Mouse (Mus musculus) left cerebral cortex, postnatal 4 days (tissue): ENCODE data around the gene Hamp. TPM values are rescaled to one million over a fixed set of nuclear protein-coding genes. Genes with fewer than 3 reads are reported as not detected.
"Not testable (repeated sequence)": the region's sequence is repeated elsewhere in the genome, so short reads cannot be mapped to it uniquely, and the experiment has no call there.

ENCODE experiments used
- DNase-seq: peaks from one replicate; pipeline ENCODE4 v3.0.0-alpha.2; 2022
- intact Hi-C: fragments of 180-260 bp; cut with DNase I; formaldehyde crosslinking; loops from one replicate; pipeline ENCODE4 v1.15.1; 2025
- total RNA-seq, 2 experiments: library from RNA; stranded (reverse); gene quantifications; 2 replicates each; pipeline ENCODE4 v1.2.3; 2021

Gene Hamp
- total RNA-seq, 2 experiments from 2014 or later: not detected

DNA sequence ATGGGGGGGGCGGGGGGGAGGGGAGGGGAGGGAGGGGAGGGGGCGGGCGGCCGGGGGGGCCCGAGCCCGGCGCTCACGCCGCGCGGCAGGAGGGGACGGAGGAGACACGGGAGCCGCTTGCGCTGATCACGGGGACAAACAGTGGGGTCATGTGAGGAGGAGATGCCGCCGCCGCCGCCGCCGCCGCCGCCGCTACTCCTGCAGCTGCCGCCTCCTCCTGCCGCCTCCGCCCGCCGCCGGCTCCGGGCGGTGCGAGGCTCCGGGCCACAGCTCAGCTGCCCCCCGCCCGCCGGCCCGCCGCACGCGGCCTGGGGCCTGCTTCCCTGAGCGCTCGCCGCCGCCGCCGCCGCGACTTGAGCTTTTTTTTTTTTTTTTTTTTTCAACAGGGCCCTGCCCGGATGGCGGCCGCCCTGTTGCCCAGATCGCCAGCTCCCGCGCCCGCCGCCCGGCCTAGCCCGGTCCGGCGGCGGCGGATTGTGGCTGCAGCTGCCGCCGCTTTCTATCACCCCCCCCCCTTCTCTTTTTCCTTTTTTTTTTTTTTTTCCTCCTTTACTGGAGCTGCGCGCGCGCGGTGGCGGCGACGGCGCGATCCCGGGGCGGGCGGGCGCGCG is 13.0 kb upstream of the Hamp start, which contains the start of gene Usf2:
Gene Usf2, minus strand, starts transcription at position 48 of the 611 bp plus-strand sequence.
- intact Hi-C loops: no loop called here
- peak; percentile 85 for DNase-seq

DNA sequence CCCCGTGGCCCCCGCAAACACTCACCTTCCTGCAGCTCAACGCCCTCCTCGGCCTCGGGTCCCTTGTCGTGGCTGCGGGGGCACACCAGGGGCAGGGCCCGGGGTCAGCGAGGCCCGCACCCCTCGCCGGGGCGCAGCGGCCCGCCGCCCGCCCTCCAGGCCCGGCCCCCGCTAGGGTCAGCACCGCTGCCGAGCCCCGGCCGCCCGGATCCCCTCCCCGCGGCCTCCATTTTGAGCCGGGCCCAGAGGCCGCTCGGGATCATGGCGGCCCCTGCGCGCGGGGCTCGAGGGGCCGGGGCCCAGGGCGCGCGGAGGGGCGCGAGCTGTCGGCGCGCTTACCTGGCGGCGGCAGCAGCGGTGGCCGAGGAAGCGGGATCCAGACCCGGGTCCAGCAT is 12.5 kb upstream of the Hamp start:
- peak; percentile 40 for DNase-seq
- intact Hi-C loops: no loop called here

DNA sequence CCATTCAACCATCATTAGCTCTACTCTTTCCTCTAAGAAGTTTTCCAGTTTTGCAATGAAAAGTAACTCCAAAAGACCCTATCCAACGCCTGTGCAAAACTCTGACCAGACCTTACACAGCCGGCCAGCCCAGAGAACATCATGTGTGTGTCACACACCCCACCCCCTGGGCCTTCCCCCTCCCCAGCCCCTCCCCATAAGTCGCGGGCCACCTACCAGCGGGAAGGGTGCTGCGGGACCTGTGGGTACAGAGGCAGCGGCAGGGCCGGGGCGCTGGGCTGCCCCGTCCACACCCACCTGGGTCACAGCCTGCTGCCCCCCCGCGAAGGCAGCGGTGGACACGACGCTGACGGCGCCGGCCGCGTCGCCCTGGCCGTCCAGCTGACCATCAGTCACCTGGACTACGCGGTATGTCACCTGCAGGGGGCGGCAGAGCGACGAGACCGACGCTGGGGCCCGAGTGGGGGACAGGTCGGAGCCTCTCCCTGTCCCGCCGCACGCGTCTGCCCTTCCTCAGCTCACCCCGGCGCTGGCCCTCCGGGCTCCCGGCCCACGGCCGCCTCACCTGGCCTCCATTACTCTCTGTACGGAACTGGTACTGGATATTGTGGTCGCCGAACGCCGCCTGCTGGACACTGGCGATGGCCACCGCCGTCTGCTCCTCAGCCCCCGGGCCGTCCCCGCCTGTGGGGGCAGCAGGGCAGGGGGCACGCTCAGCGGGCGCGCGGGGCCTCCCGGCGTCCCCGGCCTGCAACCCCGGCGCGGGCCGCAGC is 11.9 kb upstream of the Hamp start:
- intact Hi-C loops: no loop called here
- peak; percentile 92 for DNase-seq

DNA sequence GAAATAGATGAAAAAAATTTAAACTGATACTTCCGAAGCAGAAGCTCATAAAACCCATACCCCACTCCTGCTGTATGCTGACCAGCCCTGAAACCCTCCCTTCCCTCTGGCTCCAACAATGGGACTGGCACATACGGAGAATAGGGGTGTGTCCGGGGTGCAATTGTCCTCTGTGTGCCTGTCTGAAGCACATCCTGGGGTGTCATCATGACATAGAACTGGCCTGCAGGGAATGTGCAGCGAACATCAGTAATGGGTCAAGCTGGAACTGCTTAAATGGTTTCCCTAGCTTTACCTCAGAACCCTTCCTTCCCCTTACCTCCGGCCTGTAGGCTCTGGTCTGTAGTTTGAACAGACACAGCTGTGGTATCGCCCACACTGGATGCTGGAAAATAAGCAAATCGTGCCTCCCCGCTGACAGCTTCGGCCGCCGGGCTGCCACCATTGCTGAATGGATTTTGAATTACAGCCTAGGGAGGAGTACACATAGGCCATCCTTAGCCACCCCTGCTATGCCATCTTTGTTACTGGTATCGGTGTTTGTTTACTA is 11.2 kb upstream of the Hamp start:
- intact Hi-C loops: no loop called here
- no peak for DNase-seq

DNA sequence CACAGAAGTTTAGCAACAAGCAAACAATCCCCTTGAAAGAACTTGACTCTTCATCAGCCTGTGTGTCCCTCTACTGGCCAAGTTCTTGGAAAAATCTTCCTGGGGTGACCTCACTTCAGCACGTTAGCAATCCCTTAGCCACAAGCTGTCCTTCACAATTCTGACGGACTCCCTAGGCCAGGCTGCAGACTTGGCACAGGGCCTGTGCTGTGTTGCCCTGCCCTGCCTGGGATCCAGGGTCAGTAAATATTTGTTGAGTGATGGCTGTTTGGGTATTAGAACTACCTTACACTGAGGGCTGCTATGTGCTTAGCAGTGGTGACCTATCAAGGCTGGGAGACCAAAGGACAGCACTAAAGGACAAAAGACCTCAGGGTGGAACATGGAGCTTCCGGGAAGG is 10.2 kb upstream of the Hamp start:
- intact Hi-C loops: no loop called here
- no peak for DNase-seq

DNA sequence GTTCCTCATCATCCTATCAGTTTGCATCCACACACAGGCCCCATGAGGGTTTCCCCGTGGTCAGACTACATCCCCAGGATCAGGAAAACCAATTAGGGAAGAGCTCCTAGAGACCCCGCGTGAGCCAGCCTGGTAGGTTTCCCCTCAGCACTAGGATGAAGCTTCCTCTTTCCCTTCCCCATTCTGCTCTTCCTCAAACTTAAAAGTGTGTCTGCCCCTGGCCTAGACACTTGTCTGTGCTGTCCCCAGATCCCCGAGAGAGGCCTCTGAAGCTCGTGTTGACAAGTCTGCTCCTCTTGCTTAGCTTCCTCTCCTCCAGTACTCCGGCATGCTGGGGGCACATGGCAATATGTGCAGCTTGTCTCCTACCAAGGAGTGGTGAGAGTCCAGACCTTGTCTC is 9.6 kb upstream of the Hamp start:
- intact Hi-C loops: no loop called here
- no peak for DNase-seq

DNA sequence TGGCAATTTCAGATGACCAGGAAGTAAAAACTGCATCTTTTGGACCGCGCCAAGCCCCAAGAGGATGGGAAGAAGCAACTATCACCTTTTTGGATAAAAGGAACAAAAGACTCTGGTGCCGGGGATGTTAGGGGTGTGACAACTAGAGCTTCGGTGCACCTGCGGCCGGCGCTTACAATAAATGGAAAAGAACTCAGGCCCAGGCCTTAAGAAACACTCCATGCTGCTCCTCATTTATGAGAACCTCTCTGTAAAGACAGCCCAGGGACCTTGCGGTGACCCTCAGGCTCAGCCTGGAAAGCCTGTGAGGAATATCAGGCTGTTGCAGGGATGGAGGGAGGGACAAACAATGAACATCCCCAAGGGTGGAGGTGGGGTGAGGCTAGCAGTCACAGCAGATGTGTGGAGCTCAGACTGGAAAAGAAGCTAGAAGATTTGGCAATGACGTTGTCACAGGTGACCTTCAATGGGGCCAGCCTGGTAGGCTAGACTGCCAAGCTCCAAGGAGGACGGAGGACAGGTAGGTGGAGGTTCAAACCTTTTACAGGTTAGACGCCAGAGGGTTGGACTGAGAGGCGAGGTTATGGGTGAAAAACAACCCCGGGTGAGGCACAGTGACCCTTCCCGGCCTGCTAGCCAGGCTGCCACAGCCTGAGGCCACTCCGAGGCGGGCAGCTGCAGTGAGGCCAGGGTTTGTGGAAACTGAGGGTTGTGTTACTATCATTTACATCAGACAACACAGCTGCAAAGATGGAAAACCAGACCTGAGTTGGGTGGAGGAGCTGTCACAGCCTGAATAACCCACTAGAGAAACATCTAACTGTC is 8.8 kb upstream of the Hamp start:
- DNase-seq: no peak
- intact Hi-C loops: no loop called here

DNA sequence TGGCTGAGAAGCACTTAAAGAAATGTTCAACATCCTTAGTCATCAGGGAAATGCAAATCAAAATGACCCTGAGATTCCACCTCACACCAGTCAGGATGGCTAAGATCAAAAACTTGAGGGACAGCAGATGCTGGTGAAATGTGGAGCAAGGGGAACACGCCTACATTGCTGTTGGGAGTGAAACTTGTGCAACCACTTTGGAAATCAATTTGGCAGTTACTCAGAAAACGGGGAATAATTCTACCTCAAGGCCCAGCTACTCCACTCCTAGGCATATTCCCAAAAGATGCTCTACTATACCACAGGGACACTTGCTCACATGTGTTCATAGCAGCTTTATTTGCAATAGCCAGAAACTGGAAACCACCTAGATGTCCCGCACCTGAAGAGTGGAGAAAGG is 6.1 kb upstream of the Hamp start:
- intact Hi-C loops, DNase-seq: not testable (repeated sequence)

DNA sequence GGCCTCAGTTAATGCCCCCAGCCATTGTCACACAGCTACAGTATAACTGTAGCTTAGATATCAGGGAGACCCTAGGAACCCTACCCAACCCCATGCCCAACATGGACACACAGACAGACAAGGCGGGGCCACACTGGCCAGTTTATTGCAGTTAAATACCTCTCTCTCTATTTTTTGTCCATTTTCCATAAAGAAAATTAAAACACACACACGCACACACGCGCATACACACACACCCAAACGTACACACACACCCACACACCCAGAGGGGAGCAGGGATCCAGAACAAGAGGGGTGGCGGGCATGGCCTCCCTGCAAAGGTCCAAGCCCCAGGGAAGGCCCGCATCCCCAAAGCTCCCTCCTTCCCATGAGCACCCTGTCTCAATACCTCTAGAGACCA is 2.0 kb upstream of the Hamp start:
- intact Hi-C loops: no loop called here
- DNase-seq: no peak

DNA sequence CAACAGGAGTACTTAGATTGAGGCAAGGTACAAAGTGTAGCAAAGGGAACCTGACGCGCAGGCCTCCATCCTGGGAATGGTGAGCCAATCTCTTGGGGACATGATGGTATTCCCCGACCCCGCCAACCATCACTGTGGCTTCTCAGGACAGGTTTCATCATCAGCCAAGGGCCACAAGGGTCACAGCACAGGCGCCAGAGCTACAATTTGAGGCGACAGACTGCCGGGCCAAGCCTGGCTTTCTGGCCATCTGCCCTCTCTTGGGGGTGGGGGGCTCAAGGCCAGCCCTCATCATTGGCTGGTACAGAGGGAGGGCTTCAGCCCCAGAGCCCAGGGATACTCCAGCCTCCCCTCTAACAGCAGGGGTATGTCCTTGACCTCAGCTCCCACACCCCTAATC is 1.6 kb upstream of the Hamp start:
- intact Hi-C loops: not testable (repeated sequence)
- DNase-seq: peak; percentile 43

DNA sequence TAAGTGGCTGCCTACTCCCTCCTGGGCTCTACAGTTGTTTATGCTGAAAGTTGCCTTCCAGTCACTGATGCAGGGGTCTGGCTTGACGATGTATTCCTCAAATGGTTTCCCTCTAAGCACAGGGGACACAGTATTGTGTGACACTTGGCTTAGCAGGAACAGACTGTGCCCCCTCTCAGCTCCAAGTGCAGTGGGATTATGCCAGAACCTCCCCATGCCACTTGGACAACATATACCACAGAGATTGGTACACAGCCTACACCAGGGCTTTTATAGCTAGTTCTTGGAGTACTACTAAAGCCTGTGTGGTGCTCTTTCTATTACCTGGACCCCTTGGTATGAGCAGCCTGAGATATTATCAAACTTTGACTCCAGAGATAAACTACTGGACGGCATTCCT is 874 bp upstream of the Hamp start:
- intact Hi-C loops, DNase-seq: not testable (repeated sequence)

DNA sequence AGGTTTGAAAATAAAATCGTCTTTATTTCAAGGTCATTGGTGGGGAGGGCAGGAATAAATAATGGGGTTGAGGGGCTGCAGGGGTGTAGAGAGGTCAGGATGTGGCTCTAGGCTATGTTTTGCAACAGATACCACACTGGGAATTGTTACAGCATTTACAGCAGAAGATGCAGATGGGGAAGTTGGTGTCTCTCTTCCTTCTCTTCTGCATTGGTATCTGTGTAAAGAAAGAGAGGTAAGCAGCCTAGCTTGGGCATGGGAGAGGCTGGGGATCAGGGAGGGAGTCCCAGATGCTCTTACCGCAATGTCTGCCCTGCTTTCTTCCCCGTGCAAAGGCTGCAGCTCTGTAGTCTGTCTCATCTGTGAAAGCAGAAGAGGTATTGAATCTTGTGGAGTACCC is 1.5 kb downstream of the Hamp start:
- DNase-seq, intact Hi-C loops: not testable (repeated sequence)

DNA sequence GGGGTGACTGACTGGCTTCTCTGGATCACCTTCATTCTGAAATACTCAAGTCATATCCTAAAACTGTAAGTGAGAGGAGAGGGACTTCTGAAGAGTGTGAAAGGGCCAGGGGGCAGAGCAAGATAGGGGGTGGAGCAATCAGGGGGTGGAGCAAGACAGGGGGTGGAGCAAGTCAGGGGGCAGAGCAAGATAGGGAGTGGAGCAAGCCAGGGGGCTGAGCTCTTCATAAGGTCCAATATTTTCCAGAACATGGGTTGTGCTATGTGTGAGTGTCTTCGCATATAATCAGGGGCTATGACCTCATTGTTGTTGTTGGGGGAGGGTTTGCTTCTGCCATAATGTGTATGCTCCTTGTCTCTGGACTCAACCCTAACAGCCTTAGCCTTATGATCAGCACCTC is 3.8 kb downstream of the Hamp start:
- DNase-seq, intact Hi-C loops: not testable (repeated sequence)

DNA sequence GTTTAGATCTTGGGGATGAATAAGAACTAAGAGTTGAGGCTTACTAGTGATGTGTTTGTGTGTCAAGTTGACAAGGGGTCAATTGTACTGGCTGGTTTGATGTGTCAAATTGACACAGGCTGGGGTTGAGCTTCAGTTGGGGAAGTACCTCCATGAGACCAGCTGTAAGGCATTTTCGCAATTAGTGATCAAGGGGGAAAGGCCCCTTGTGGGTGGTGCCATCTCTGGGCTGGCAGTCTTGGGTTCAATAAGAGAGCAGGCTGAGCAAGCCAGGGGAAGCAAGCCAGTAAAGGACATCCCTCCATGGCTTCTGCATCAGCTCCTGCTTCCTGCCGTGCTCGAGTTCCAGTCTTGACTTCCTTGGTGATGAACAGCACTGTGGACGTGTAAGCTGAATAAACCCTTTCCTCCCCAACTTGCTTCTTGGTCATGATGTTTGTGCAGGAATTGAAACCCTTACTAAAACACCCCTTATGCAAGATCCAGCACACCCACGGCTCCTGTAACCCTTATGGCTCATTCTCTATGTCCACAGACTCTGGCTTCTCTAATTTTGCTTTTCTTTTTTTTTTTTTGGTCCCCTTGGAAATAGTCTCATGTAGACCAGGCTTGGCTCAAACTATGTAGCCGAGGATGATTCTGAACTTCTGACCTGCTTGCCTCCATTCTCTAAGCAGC is 8.3 kb downstream of the Hamp start:
- DNase-seq, intact Hi-C loops: not testable (repeated sequence)

DNA sequence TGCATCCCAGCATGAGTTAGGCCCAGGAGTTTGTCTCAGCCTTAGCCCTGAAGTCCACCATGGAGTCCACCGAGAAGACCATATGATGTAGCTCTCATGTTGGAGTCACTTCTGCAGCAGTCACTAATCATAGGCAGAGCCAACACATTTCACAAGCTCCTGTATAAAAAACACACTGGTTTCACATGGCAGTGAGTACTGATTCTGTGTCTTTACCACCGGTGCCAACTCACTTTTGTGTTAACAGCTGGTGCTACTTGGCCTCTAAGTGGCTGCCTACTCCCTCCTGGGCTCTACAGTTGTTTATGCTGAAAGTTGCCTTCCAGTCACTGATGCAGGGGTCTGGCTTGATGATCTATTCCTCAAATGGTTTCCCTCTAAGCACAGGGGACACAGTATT is 19.3 kb downstream of the Hamp start, which contains the start of gene Hamp2:
Gene Hamp2, minus strand, starts transcription at position 101 of the 400 bp plus-strand sequence.
- DNase-seq, intact Hi-C loops: not testable (repeated sequence)

DNA sequence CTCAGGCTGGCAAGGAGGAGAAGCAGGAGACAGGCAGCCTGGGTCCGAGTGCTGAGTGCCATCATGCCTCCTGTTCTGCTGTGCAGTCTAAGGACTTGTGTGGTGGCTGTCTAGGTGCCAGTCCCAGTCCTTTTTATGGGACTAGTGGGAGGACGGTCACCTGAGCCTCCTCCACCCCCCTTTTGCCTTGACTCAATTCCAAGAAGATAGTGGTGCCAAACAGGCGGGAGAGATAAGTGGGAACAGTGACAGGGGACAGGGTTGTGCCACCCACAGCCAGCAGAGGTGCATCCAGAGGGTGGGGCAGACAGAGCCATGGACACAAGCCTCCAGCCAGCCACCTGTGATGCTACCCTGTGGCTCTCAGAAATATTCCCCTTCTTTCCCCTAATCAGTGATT is 19.8 kb downstream of the Hamp start:
- no peak for DNase-seq
- intact Hi-C loops: no loop called here

DNA sequence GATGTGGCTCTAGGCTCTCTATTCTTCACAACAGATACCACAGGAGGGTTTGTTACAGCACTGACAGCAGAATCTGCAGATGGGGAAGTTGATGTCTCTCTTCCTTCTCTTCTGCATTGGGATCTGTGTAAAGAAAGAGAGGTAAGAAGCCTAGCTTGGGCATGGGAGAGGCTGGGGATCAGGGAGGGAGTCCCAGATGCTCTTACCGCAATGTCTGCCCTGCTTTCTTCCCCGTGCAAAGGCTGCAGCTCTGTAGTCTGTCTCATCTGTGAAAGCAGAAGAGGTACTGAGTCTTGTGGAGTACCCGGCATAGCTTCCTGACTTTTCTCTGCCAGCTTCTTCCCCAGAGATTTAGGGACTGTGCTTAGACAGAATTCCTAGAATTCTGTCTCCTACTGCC is 21.3 kb downstream of the Hamp start:
- DNase-seq, intact Hi-C loops: not testable (repeated sequence)

DNA sequence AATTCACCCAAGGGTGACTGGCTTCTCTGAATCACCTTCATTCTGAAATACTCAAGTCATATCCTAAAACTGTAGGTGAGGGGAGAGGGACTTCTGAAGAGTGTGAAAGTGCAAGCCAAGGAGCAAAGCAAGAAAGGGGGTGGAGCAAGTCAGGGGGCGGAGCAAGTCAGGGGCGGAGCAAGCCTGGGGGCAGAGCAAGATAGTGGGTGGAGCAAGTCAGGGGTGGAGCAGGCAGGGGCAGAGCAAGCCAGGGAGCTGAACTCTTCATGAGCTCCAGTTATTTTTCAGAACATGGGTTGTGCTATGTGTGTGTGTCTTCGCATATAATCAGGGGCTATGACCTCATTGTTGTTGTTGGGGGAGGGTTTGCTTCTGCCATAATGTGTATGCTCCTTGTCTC is 23.6 kb downstream of the Hamp start:
- no peak for DNase-seq
- intact Hi-C loops: no loop called here

DNA sequence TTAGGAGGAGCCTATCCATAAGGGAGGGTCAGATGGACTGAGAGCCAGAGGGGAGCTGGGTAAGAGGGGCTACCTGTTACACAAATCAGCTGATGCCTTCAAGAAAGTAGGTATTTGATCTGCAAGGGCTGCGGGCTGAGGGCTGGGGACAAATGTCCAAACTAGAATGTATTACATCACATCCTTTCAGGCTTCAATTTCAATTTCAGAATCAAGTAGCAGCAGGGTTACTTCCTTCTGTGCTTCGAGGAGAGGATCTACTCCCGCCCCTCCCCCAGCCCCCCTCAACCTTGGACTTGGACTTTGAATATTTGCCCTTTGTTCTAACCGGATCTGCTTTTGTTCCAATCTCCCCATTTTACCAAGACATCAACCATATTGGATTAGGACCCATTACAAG is 26.6 kb downstream of the Hamp start:
- DNase-seq: no peak
- intact Hi-C loops: no loop called here

DNA sequence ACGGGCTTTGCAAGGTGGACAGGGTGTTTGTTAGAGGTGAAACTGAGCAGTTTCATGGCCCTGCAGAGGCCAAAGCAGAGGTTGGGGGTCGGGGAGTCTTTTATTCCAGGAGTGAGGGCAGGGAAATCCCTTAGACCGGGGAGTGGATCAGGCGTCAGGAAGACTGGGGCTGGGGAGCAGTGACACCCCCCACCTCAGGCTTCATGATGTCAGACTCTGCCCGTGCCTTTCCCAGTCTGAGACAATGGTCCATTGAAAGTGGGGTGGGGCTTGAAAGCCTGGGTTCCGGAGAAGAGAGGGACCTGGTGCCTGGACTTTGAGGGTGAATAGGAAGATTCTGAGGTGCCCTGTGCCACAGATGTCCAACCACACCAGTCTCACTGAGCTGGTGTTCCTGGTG is 27.1 kb downstream of the Hamp start:
- no peak for DNase-seq
- intact Hi-C loops: no loop called here

DNA sequence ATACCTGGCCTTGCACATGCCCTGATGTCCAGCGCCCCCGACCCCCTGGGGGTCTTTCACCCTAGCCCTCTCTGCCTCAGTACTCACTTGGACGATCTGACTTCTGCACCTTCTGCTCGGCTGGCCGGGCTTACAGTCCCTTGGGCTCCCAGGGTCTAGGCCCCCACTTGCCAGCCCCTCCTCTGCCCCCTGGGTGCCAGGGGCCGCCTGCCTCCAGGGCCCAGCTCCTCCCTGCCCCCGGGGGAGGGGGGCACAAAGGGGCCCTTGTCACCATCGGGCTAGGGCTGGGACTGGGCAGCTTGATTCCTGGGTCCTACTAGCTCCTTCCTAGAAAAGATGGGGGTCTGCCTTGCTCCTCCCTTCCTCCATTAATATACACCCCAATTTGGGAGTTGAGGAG is 29.1 kb downstream of the Hamp start, which contains the start of gene Mag:
Gene Mag, minus strand, starts transcription at position 142 of the 400 bp plus-strand sequence.
- intact Hi-C loops: no loop called here
- DNase-seq: no peak
